Mouse (Mus musculus): ENCODE measurements at regions not wholly inside any gene's neighbourhood (a gene's known extent, or its start where the extent isn't known, plus 50 kb on each side); places are given as distances from the start of the nearest gene placed in this dataset.

DNA sequence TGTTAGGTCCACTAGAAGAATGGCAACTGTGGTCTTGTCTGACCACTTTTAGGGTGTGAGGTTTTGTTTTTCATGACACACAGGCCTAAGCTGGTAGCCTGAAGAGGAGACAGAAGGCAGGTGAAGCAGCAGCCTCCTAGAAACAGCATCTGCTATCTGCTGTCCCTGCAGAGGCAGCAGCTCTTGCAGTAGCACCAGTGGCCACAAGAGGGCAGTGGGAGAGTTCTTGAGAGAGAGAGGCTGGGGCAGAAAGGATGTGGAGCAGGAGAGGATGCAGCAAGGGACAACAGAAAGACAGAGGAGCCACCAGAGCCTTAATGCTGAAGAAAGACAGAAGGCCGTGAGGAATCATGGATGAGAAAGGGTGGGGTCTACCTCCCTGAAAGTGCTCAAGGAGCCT is 88.1 kb upstream of the Usp51 start:
- no peak for ATAC-seq (ENCODE audit: low FRiP score, low read depth)
- Histone ChIP-seq H3K27ac (no peak overlapping the region), H3K9ac (no peak overlapping the region), H3K9me3 (no peaks in the 10 kb centered on the region), H3K4me2 (replicated peaks) (no peak overlapping the region), H3K36me3 (no peaks in the 10 kb centered on the region), H3K4me3 (no peak overlapping the region), H3K4me1 (no peaks in the 10 kb centered on the region), H3K27me3 (replicated peaks) (no peaks in the 10 kb centered on the region)
- 48% methylated on average over 1 of the region's 1 CpGs for WGBS

DNA sequence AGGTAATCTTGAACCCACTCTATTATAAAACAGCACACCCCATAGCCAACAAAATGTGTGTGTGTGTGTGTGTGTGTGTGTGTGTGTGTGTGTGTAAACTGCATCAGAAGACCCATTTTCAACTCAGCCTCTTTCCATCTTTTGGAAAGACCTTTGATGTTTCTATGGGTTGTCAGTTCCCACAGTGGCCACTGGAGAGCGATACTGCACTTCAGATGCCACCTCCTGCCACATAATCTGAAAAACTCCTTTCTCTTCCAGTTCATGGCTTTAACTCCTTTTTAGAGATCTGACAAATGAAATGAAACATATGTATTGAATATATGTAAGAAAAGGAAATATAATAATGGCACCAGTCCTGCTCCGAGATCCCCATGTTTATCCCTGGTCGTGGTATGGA is 79.3 kb upstream of the Usp51 start:
- H3K4me3 ChIP-seq: no peak overlapping the region
- no peak for ATAC-seq (ENCODE audit: low FRiP score, low read depth)
- no peak overlapping the region for H3K27ac ChIP-seq
- H3K4me2 ChIP-seq (replicated peaks): no peak overlapping the region
- no peaks in the 10 kb centered on the region for H3K4me1 ChIP-seq
- no peaks in the 10 kb centered on the region for H3K27me3 ChIP-seq (replicated peaks)
- 49% methylated on average over 3 of the region's 3 CpGs for WGBS
- no peaks in the 10 kb centered on the region for H3K9me3 ChIP-seq
- H3K36me3 ChIP-seq: no peaks in the 10 kb centered on the region
- no peak overlapping the region for H3K9ac ChIP-seq

DNA sequence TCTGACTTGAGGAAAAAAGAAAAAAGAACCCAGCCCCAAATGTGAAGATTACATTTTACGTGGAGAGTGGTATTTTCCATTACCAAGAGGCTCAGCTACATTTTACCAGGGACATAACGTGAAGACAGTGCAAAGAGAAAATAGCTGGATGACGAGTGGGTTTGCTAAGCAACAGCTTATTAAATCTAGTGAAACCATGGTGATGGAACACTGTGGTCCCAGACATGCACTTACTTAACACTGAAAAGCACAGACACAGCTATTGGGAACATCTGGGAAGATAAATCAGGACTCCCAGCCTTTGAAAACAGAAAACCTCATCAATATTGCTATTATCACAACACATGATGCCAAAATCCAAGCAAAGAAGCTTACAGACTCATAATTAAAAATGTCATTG is 60.1 kb upstream of the Usp51 start:
- Histone ChIP-seq H3K4me1 (no peaks in the 10 kb centered on the region), H3K27ac (no peak overlapping the region), H3K4me2 (replicated peaks) (no peak overlapping the region), H3K36me3 (no peaks in the 10 kb centered on the region), H3K9ac (no peak overlapping the region), H3K9me3 (no peaks in the 10 kb centered on the region), H3K27me3 (replicated peaks) (no peaks in the 10 kb centered on the region), H3K4me3 (no peak overlapping the region)
- ATAC-seq (ENCODE audit: low FRiP score, low read depth): peak; percentile 66; the same call in 1 of the 2 replicates
- 50% methylated on average over 3 of the region's 3 CpGs for WGBS
